Mouse (Mus musculus) megakaryocyte, embryonic 14.5 days (primary cell): ENCODE data around the gene Lrba.

ENCODE experiments used
- FLI1 ChIP-seq: IDR thresholded peaks from 2 replicates; pipeline ENCODE4 v1.6.1; 2012; ENCODE audit warnings: low read length, inconsistent platforms, mixed read lengths
- GATA1 ChIP-seq: IDR thresholded peaks from 3 replicates; pipeline ENCODE4 v1.6.1; 2012; ENCODE audit warnings: mixed read lengths, low read length, inconsistent platforms, borderline replicate concordance

- TF ChIP-seq FLI1 (no peak), GATA1 (no peak)
Observed at GRCm38 (mm10) chr3:86310216-86310615, 85.7 kb downstream of the Lrba start.
